Mouse (Mus musculus): Measurements from ENCODE around the gene Tex261.

DNA sequence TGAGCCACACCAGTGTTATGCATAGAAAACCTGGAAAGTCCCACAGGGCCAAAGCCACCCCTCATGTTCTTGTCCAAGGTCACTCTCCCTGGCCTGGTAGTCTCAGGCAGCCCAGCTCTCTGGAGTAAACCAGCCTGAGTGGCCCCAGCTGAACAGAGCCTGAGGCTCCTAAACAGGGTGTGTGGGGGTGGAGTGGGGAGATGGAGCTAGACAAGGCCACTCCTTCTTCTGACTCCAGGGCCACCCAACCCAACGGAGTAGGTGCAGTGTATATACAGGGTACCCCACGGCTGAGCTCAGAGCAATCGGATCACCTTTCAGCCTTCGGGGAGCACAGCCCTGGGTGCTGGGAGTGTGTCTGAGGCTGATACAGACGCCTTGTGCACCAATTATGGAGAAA, 31.5 kb downstream of the Tex261 start:
- no peak for TF ChIP-seq CTCF (IDR thresholded peaks at IDR 0.05; ENCODE audit: low read depth)
- TF ChIP-seq EP300 (IDR thresholded peaks at IDR 0.05; ENCODE audit: low read depth): no peak

Measured in heart, postnatal 0 days (tissue).